Mouse (Mus musculus) olfactory bulb, adult 2 months (tissue): ENCODE measurements around the gene Gamt. TPM values are rescaled to one million over a fixed set of nuclear protein-coding genes. Genes with fewer than 3 reads are reported as not detected.
"Not testable (repeated sequence)": the region's sequence is repeated elsewhere in the genome, so short reads cannot be mapped to it uniquely, and the experiment has no call there.

Source experiments
- H3K27ac ChIP-seq: fragments of 200-500 bp; 2 replicates; pipeline ENCODE4 v1.5.1; 2012; ENCODE audit warnings: low read depth, low read length; ENCODE audit not compliant: insufficient read depth
- H3K4me1 ChIP-seq: fragments of 200-500 bp; 2 replicates; pipeline ENCODE4 v1.6.1; 2012; ENCODE audit warnings: low read length; ENCODE audit not compliant: control insufficient read depth, insufficient read depth
- H3K4me3 ChIP-seq: fragments of 200-500 bp; 2 replicates; pipeline ENCODE4 v1.5.1; 2012; ENCODE audit warnings: mild to moderate bottlenecking, low read depth, low read length, moderate library complexity; ENCODE audit not compliant: insufficient read depth
- CTCF ChIP-seq: fragments of 200-500 bp; IDR thresholded peaks from 2 replicates; pipeline ENCODE4 v1.5.1; 2012; ENCODE audit warnings: low read depth, mild to moderate bottlenecking, low read length, moderate library complexity; ENCODE audit not compliant: insufficient read depth
- POLR2A ChIP-seq: fragments of 200-500 bp; IDR thresholded peaks from 2 replicates; pipeline ENCODE4 v1.6.1; 2012; ENCODE audit warnings: mild to moderate bottlenecking, low read depth, low read length, moderate library complexity; ENCODE audit not compliant: insufficient read depth
- WGBS: fragments of 180-500 bp; shearing (Covaris S2); methylation state at CpG from one replicate; pipeline ENCODE4 v1.1.7; 2018; 5-methylcytosine and 5-hydroxymethylcytosine counted together
- polyA plus RNA-seq: library from polyadenylated mRNA; stranded (reverse); fragments of >200 nt; gene quantifications from 2 replicates; pipeline ENCODE4 v1.2.4, GENCODE M21; 2012; ENCODE audit warnings: low replicate concordance; ENCODE audit not compliant: missing spikeins, insufficient read depth, insufficient read length

The Gamt gene
- polyA plus RNA-seq, 1 experiment, result not detected

DNA sequence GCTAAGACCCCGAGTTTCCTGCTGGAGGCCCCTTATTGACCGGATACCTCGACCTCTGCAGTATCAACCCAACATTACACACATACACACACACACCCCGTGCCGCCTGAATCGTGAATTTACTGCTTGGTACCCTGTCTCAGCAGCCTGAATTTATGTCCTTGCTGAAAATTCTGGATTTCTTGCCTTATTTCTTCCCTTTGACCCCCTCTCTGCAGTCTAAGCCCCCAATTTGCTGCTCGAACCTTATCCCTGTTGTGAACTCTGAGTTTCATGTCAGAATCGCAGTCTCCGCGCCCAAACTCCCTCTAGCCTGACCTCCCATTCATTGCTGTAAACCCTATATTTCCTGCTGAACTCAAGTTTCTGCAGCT, 33.7 kb downstream of the Gamt start:
- Histone ChIP-seq H3K4me3 (peak overlapping the region; percentile 73), H3K4me1 (peaks cover 20% of the 10 kb centered on the region), H3K27ac (peak overlapping the region; percentile 48; the same call in 1 of the 2 replicates)
- WGBS, result 7% methylated on average over 10 of the region's 10 CpGs
- no peak for TF ChIP-seq CTCF
- TF ChIP-seq POLR2A, result no peak

DNA sequence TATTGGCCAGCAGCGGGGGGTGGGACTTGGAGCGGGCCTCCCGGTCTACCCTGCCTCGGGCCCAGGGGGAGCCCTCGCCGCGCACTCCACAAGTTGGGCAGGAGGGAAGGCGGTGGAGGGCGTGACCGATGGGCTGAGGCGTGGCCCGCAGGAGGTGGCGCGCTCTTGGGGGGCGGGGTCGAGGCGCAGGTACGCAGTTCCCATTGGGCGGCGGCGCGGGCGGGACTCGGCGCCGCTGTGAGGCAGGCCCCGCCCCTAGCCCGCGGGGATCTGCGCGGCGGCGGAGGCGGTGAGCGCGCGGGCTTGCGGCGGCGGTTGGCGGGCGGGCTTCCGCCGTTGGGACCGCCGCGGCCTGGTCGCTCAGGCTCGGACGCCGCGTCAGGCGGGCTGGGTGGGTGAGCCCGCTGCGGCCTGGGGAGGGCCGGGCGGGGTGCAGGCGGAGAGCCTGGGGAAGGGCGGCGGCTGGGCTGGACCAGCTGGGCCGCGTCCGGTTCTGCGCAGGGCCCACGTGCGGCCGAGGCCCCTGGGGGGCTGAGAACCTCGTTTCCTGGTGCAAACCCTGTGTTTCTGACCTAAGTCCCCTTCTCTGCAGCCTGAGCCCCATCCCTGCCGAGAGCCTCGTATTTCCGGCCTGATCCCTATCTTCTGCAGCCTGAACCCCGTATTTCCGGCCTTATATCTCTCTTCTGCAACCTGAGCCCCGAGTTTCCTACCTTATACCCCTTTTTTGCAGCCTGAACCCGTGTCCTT, 34.2 kb downstream of the Gamt start, which contains the start of gene Mum1:
Gene Mum1, plus strand, starts transcription at position 19 of the 750 bp plus-strand sequence.
- 1% methylated on average over 73 of the region's 75 CpGs for WGBS
- peak within 1 kb of the TSS; percentile 48; the same call in 1 of the 2 replicates for H3K27ac ChIP-seq
- TF ChIP-seq CTCF, result no peak; the same call in 1 of the 2 replicates
- TF ChIP-seq POLR2A, result peak; percentile 63
- peak within 1 kb of the TSS; percentile 73 for H3K4me3 ChIP-seq
- H3K4me1 ChIP-seq, result peaks cover 20% of the 10 kb centered on the region

- 1% methylated on average over 14 of the region's 14 CpGs for WGBS
- H3K4me1 ChIP-seq, result peaks cover 20% of the 10 kb centered on the region
- TF ChIP-seq POLR2A, result no peak
- TF ChIP-seq CTCF, result no peak
- no peak overlapping the region for H3K27ac ChIP-seq
- H3K4me3 ChIP-seq, result peak overlapping the region; percentile 73
Observed at GRCm38 (mm10) chr10:80226071-80226415, 34.8 kb downstream of the Gamt start.

DNA sequence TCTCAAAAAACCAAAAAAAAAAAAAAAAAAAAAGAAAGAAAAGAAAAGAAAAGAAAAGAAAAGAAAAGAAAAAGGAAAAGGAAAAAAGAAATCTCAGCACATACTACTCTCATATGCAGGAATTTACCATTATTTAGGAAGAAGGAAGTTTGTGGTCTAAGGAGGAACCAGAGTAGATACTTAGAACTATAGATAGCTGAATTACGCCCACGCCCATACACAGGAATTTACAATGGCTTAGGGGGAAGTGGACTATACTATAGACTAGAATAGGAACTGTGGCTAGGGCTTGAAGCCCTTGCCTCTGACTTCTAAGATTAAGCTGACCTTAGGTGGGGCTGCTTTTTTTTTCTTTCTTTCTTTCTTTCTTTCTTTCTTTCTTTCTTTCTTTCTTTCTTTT, 37.7 kb downstream of the Gamt start:
- not testable (repeated sequence) for H3K4me1 ChIP-seq, H3K4me3 ChIP-seq, H3K27ac ChIP-seq
- 94% methylated on average over 2 of the region's 2 CpGs for WGBS

DNA sequence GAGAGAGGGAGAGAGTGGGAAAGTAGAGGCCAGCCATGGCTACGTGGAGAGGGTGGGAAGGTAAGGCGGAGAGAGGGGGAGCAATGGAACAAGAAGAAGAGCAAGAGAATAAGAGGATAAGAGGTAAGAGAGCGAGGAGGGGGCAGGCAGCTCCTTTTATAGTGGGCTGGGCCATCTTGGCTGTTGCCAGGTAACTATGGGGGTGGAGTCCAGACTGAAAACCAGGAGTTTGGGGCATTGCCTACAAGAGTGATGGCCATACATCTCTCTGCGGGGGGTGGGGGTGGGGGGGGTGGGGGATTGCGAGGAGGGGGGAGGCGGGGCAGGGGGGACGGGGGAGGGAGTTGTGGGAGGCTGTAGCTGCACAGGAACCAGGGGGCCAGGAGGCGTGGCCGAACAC, 40.1 kb downstream of the Gamt start:
- TF ChIP-seq CTCF, result no peak
- no peak for TF ChIP-seq POLR2A
- 46% methylated on average over 9 of the region's 9 CpGs for WGBS
- H3K27ac ChIP-seq, result no peak overlapping the region
- no peaks in the 10 kb centered on the region for H3K4me1 ChIP-seq
- no peak overlapping the region for H3K4me3 ChIP-seq

GRCm38 (mm10) chr10:80215048-80215772, 45.6 kb downstream of the Gamt start:
- 61% methylated on average over 16 of the region's 16 CpGs for WGBS
- H3K27ac ChIP-seq, result no peak overlapping the region
- H3K4me1 ChIP-seq, result no peaks in the 10 kb centered on the region
- no peak overlapping the region for H3K4me3 ChIP-seq
- TF ChIP-seq CTCF (no peak), POLR2A (no peak)

DNA sequence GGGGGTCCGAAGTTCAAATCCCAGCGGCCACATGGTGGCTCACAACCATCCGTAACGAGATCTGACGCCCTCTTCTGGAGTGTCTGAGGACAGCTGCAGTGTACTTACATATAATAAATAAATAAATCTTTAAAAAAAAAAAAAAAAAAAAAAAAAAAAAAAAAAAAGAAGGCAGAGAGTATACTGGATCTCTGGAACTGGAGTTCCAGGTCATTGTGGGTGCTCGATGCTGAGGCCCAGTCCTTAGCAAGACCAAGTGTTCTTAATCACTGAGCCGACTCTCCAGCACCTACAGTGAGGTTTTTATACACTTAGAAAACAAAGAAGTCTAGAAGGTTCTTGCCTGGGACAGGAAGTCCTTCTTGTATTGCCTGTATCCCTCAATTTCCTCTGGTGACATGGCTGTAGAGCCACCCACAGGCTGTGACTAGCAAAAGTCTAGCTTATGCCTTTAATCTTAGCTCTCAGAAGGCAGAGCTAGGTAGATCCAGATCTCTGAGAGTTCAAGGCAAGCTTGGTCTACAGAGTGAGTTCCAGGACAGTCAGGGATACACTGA, 49.2 kb downstream of the Gamt start:
- H3K27ac ChIP-seq, H3K4me3 ChIP-seq, H3K4me1 ChIP-seq: not testable (repeated sequence)
- 83% methylated on average over 7 of the region's 7 CpGs for WGBS

GRCm38 (mm10) chr10:80208841-80209371, 51.9 kb downstream of the Gamt start:
- H3K4me1 ChIP-seq, result peaks cover 5% of the 10 kb centered on the region
- no peak overlapping the region for H3K27ac ChIP-seq
- H3K4me3 ChIP-seq, result no peak overlapping the region
- 15% methylated on average over 24 of the region's 24 CpGs for WGBS
- TF ChIP-seq POLR2A, result no peak

- Histone ChIP-seq H3K4me1 (peaks cover 5% of the 10 kb centered on the region), H3K4me3 (no peak overlapping the region), H3K27ac (no peak overlapping the region)
- TF ChIP-seq POLR2A (no peak), CTCF (no peak)
- WGBS, result 90% methylated on average over 4 of the region's 4 CpGs
Observed at GRCm38 (mm10) chr10:80208248-80208647, 52.6 kb downstream of the Gamt start.

Other genes with a start within 250 kb of the Gamt start
- 193 and 203 TPM in 2 replicates for gene Arhgap45, start 244.4 kb downstream of the Gamt start, polyA plus RNA-seq
- not detected in 2 replicates for gene Polr2e, start 221.2 kb downstream of the Gamt start, polyA plus RNA-seq
- not detected in 2 replicates for gene Gpx4, start 213.8 kb downstream of the Gamt start, polyA plus RNA-seq
- not detected in 2 replicates for gene Sbno2, start 155.4 kb downstream of the Gamt start, polyA plus RNA-seq
- gene Stk11, start 145.2 kb downstream of the Gamt start, polyA plus RNA-seq, result not detected in 2 replicates
- not detected in 2 replicates for gene Atp5d, start 122.4 kb downstream of the Gamt start, polyA plus RNA-seq
- not detected in 2 replicates for gene Cbarp, start 120.2 kb downstream of the Gamt start, polyA plus RNA-seq
- gene Midn, start 112.7 kb downstream of the Gamt start, polyA plus RNA-seq, result 128 TPM in 1 of 2 replicates, not detected in the other
- not detected in 2 replicates for gene Cirbp, start 95.0 kb downstream of the Gamt start, polyA plus RNA-seq
- gene 1600002K03Rik, start 88.1 kb downstream of the Gamt start, polyA plus RNA-seq, result not detected in 2 replicates
- gene Efna2, start 81.5 kb downstream of the Gamt start, polyA plus RNA-seq, result not detected in 2 replicates
- gene Mum1, start 34.6 kb downstream of the Gamt start, polyA plus RNA-seq, result not detected in 2 replicates
- gene Ndufs7, start 11.9 kb downstream of the Gamt start, polyA plus RNA-seq, result not detected in 2 replicates
- not detected in 2 replicates for gene Dazap1, start 474 bp upstream of the Gamt start, polyA plus RNA-seq
- 978 TPM in 1 of 2 replicates, not detected in the other for gene Rps15, start 31.4 kb upstream of the Gamt start, polyA plus RNA-seq
- not detected in 2 replicates for gene Apc2, start 35.0 kb upstream of the Gamt start, polyA plus RNA-seq
- not detected in 2 replicates for gene 2310011J03Rik, start 59.5 kb upstream of the Gamt start, polyA plus RNA-seq
- gene Pcsk4, start 68.5 kb upstream of the Gamt start, polyA plus RNA-seq, result not detected in 2 replicates
- not detected in 2 replicates for gene Reep6, start 68.9 kb upstream of the Gamt start, polyA plus RNA-seq
- gene Adamtsl5, start 87.4 kb upstream of the Gamt start, polyA plus RNA-seq, result not detected in 2 replicates
- not detected in 2 replicates for gene Plk5, start 95.4 kb upstream of the Gamt start, polyA plus RNA-seq
- not detected in 2 replicates for gene Mex3d, start 126.6 kb upstream of the Gamt start, polyA plus RNA-seq
- gene Mbd3, start 138.5 kb upstream of the Gamt start, polyA plus RNA-seq, result not detected in 2 replicates
- not detected in 2 replicates for gene Uqcr11, start 145.8 kb upstream of the Gamt start, polyA plus RNA-seq
- not detected in 2 replicates for gene Tcf3, start 172.6 kb upstream of the Gamt start, polyA plus RNA-seq
- not detected in 2 replicates for gene Onecut3, start 233.8 kb upstream of the Gamt start, polyA plus RNA-seq